Mouse (Mus musculus) T-cell, adult 66 days (primary cell): ENCODE data around the gene Ywhab. TPM values are rescaled to one million over a fixed set of nuclear protein-coding genes. Genes with fewer than 3 reads are reported as not detected.

Experiments
- total RNA-seq, 2 experiments: library from RNA; stranded (reverse); gene quantifications; 3 replicates in 1 of 2; 4 replicates in 1 of 2; pipeline ENCODE4 v1.2.4; 2023

Ywhab gene
- 100 to 1,000 TPM; 130 to 135 TPM for total RNA-seq

GRCm38 (mm10) chr2:163994654-163994976, at the start of gene Ywhab:
Ywhab (plus strand) TSS chr2:163994960.

DNA sequence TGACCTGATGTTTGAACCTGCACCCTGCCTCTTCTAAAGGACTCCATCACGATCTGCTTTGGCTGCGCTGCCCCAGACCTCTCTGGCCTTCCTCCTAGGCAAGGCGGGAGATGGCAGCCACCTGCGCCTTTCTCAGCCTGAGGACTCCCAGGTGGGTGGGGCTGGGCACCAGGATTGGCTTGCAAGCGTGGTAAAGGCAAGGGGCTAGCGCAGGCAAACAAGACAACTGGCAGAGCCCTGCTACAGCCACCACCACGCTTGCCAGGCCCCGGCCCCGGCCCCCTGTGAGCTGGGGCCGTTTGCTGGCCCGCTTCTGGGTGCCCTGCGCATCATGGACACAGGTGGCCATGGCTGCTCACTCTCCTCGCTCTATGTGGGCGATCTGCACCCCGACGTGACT, 30.4 kb downstream of the Ywhab start, which contains the start of gene Pabpc1l:
TSS of gene Pabpc1l (plus strand) at position 301 of the 400 bp plus-strand sequence.

Other genes with a start within 250 kb of the Ywhab start
- 10 to 100 TPM; 11.4 to 15.4 TPM for gene Ada, start 244.7 kb upstream of the Ywhab start, total RNA-seq
- gene Ccn5, start 174.1 kb upstream of the Ywhab start, total RNA-seq: not detected
- gene Kcnk15, start 141.3 kb upstream of the Ywhab start, total RNA-seq: not detected
- gene Rims4, start 76.3 kb upstream of the Ywhab start, total RNA-seq: not detected
- gene Pabpc1l, start 30.5 kb downstream of the Ywhab start, total RNA-seq: 10 to 100 TPM in 1 of 2 experiments, 1 to 10 TPM in 1; 5.3 to 11.1 TPM
- 100 to 1,000 TPM; 323 to 326 TPM for gene Stk4, start 75.4 kb downstream of the Ywhab start, total RNA-seq
- gene Tomm34, start 76.2 kb downstream of the Ywhab start, total RNA-seq: 10 to 100 TPM; 75.3 to 84.3 TPM
- gene Kcns1, start 176.2 kb downstream of the Ywhab start, total RNA-seq: not detected
- not detected for gene Wfdc5, start 187.8 kb downstream of the Ywhab start, total RNA-seq
- gene Wfdc12, start 195.6 kb downstream of the Ywhab start, total RNA-seq: not detected
- not detected for gene Wfdc15a, start 205.2 kb downstream of the Ywhab start, total RNA-seq
- not detected for gene Wfdc15b, start 226.7 kb downstream of the Ywhab start, total RNA-seq
- gene Svs2, start 243.5 kb downstream of the Ywhab start, total RNA-seq: not detected